Mouse (Mus musculus) frontal cortex, postnatal 14 days (tissue): ENCODE measurements around the gene Cdk17.

Experiments used
- DNase-seq, 2 experiments: peaks; one replicate each; pipeline ENCODE4 v3.0.0; 2022; ENCODE audit warnings: low spot score in 2 of 2

The Cdk17 gene

DNA sequence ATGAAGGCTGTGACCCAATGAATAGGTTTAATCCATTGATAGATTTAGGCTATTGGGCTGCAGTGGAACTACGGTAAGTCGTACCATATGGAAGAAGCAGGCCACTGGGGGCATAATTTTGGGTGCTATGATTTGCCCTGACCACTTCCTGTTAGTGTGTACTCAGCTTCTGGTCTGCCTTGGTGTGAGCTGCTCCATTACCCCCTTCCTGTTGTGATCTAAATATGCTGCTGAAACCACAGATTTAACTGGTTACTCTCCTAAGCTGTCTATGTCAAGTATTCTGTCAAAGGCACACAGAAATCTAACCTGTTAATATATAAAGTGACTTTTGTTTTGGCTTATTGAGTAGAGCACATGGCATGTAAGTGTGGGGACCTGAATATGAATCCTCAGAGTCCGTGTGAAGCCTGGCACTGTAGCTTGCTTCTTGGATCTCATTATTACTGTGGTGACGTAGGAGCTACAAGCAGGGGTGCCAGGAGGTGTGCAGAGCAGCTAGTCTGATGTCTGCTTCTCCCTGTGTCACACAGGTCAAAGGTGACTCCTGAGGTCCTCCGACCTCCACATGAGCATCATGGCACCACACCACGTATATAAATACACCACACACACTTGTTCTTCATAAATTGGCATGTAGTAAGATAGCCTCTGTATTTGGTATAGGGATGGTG lies 10.6 kb downstream of the Cdk17 start:
- DNase-seq, result no peak

- DNase-seq, result no peak
Measured at GRCm38 (mm10) chr10:93177471-93177870, 16.8 kb downstream of the Cdk17 start.

- DNase-seq, result no peak
Measured at GRCm38 (mm10) chr10:93177874-93178273, 17.2 kb downstream of the Cdk17 start.

DNA sequence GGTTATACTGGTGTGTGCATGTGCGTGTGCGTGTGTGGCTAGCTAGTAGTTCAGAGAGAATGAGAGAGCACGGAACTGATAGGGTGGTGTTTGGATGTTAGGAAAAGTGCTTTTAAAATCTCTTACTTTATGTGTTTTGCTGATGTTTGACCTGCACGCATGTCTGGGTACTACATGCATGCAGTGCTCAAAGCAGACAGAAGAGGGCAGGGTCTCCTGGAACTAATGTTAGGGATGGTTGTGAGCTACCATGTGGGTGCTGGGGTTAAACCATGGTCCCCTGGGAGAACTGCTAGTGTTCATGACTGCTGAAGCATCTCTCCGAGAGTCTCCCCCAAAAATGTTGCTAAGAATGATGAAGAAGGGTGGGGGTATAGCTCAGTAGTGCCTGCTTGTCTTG lies 18.0 kb downstream of the Cdk17 start:
- DNase-seq, result no peak

DNA sequence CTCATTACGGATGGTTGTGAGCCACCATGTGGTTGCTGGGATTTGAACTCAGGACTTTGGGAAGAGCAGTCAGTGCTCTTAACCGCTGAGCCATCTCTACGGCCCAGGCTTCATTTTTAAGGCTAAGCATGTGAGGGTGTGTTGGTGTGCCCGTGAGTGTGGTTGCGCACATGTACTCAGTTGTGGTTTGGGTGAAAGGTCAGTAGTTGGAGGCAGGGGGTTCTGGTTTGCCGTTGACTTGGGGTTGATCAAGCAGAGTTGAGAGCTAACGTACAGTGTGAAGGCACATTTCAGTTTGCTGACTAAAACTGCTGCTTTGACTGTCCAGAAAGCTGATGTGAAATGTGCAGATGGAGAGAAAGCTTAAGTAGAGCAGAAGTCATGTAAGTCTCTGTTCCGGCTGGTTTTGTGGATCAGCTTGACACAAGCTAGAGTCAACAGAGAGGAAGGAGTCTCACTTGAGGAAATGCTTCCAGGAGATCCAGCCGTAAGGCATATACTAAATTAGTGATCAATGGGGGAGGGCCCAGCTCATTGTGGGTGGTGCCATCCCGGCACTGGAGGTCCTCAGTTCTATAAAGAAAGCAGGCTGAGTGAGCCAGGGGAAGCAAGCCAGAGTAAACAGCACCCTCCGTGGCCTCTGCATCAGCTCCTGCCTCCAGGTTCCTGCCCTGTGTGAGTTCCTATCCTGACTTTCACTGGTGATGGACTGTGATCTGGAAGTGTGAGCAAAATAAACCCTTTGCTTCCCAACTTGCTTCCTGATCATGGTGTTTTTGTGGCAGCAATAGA lies 19.2 kb downstream of the Cdk17 start:
- no peak for DNase-seq

- DNase-seq, result no peak
Measured at GRCm38 (mm10) chr10:93184351-93184976, 23.8 kb downstream of the Cdk17 start.

DNA sequence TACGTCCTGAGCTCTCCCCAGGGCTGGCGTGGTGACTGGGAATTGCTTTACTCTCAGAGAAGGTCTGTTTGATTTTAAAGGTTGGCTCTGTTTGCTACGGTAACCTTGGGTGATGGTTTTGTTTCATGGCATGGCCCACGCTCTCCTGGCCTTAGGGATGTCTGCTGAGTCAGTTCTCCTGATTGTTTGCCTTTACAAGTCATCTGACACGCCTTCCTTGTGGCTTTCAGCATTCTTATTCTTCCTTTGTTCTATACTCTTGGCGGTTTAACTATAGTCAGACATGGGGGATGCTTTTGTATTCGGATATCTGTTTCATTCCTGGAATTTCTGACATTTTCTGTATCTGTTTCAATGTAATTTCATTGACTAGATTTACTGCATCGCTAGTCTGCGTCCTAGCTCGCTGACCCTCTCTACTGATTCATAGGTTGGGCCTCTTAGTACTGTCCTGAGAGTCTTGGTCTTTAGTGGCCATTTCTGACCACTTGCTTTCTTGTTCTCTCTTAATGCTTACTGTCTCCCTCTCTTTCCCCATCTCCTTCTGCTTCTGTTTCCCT lies 27.8 kb downstream of the Cdk17 start:
- DNase-seq, result no peak

DNA sequence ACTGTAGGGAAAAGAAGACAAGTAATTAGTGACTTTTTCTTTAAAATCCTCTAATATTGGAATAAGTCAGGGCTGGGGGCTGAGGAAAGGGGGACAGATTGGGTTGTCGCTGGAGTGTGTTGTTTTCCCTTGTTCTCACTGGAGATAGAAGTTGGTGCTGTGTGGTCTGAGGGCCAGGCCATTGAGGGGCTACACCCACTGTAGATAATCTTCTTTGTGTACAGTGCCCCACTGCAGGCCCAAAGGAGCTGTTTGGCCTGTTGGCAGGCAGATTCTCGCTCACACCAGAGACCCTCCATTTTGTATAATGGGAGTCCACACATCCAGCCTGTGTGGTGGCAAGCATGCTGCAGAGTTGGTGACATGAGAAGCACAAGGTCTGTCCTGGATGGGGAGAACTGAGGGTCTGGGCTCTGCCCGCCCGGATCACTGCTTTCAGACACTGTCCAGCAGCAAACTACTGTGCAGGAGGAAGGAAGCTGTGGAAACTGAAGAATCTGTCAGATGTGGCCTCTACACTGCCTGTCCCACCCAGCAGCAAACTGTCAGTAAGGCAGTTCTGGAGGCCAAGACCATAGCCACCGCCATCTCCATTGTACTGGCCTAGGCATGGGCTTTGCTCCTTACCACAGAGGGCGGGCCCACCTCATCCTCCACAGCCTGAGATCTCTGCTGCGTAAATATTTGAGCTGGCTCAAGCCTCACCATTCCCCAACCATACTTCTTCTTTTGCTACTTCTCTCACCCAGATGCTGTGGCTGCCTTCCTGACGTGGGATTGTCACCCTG lies 30.0 kb downstream of the Cdk17 start:
- DNase-seq, result no peak

DNA sequence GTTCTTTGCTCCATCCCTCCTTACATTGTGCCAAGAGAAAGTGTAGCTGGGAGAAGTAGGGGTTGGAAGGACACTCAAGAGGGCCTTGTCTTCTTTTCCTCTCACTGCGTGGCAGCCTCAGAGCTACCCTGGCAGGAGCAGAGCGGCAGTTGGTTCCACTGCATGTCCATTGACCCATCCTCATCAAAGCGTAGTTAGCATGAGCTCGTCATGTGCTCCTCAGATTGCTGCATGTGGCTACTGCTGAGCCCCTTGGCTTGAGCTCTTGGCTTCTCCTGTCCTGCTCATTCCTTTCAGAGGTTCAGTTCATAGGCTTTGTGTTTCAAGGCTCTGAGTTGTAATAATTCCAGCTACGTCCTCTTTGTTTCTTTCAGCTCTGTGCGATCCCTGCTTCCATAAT lies 36.4 kb downstream of the Cdk17 start:
- no peak for DNase-seq

- no peak for DNase-seq
Measured at GRCm38 (mm10) chr10:93198958-93199357, 38.3 kb downstream of the Cdk17 start.

- DNase-seq, result no peak
Measured at GRCm38 (mm10) chr10:93201846-93202458, 41.3 kb downstream of the Cdk17 start.

DNA sequence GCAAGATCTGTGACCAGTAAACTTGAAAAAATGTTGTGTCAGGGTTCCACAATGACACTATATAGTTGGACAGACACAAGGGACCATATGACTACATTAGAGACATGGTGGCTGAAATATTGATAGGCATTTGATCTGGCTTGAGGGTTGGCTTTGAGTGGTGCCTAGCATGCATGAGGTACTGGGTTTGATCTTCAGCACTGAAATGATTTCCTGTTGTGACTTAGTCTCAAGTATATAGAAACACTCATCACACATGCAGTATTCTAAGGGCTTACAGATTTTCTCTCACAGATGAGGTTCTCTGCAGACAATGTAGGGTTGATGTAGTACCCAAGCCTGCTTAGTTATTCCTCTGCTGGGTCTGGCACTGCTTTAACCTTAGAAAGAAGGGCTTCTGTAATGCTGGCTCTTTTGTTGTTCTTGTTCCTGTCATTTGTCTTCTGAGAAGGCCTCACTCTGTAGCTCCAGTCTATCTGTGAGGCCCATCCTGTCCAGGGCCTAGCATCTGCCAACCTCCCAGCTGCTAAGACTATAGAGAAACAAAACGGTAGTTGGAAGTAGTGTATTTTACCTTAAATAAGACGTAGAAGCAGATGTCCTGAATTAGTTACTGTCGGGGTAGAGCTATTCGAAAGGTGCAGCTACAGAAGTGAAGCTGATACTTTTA lies 44.7 kb downstream of the Cdk17 start:
- DNase-seq, result no peak

DNA sequence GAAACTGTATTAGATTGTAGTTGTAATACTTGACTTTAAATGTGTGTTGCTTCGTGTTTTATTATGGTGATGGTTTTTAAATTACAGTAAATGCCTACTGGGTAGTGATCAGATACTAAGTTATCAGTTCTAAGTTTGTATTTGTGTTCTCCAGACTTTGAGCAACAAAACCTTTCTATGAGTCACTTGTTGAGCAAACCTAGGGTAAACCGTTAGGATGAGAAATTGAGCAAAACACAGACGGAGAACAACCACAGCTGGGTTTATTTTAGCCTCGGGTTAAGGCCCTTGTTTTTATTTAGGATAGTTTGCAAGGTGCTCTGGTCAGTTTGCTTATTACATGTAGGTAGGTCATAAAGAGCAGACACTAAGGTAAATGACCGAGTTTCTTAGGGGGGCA lies 46.5 kb downstream of the Cdk17 start:
- DNase-seq, result no peak

DNA sequence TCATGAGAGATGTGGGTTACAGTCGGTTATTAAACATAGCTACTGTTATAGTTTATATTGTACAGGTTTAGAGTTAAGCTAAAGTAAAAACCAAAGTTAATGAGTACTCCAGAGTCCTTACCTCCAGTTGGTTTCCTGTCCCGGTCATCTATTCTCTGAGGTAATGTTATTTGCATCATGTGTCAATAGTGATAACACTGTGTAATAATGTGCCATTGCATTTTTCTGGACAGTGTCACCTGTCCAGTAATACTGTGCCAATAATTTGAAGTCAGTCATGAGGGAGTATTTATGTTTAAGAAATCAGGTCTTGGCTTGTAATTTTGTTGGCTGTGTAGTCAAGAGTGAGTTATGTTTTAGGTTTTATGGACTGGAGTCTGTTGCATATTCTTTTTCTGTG lies 52.0 kb downstream of the Cdk17 start:
- no peak for DNase-seq

DNA sequence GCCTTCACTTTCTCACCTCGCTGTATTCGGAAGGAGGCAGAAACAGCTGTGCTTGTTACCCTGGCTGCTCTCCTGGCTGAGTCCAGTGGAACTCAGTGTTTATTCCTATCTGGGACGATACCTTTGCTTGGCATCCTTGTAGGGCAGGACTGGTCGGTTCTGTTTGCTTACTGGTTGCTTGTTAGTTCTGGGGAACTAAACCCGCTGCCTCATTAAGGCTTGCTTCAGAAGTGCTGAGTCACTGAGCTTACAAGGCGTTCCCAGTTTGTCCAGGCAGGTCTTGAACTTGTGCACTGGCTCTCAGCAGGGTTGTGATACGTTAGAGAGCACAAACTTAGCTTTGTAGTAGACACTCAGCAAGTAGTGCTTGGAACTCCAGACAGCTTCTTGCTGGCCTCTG lies 52.7 kb downstream of the Cdk17 start:
- DNase-seq, result no peak

DNA sequence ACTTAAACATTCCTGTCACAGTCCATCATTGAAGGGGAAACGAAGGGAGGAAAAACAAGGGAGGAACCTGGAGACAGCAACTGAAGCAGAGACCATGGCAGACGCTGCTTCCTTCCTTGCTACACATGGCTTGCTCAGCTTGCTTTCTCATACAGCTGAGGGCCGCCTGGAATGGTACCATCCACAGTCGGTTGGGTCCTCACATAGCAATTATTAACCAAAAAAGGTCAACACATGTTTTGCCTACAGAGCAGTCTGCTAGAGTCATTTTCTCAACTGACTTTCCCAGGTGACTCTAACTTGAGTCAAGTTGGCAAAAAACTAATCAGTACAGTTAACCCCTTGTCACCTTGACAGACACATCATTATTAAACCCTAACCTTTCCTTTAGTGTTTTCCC lies 53.6 kb downstream of the Cdk17 start:
- no peak for DNase-seq

DNA sequence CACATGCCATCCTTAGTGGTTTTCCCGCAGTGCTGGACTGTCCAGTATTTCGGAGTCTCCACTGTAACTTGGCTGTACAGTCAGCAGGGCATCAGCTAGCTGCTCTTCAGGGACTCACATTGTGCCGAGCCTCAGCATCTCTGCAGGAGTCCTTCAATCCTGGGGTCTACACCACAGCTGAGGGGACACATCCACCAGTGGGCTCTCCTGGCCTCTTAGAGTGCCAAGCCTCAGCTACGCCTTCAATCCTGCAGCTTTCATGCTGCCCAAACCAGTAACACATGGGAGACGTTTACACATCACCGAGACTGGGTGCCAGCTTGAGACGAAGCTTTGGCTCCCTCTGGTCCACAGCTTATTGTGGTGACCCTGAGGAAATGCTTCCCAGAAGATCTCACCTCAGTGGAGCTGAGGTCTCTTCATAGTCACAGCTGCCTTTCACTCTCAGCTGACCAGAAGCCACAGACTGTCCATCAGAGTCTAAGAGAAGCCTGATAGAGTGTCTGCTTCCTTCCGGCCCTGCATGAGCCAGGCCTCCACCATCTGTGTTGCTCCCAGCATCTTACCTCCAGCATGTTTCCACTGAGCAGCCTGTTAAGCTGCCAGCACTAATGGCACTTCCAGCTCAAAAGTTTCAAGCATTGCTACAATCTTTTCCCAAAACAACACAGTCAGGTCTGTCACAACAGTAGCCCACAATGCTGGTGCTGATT lies 54.5 kb downstream of the Cdk17 start:
- no peak for DNase-seq

- DNase-seq, result no peak
Measured at GRCm38 (mm10) chr10:93225751-93226150, 65.1 kb downstream of the Cdk17 start.

GRCm38 (mm10) chr10:93227921-93228320 lies 67.2 kb downstream of the Cdk17 start:
- no peak for DNase-seq

GRCm38 (mm10) chr10:93228401-93229007 lies 67.8 kb downstream of the Cdk17 start:
- no peak for DNase-seq
